Mouse (Mus musculus): Measurements from ENCODE around the gene Olfr441.
"Not testable (repeated sequence)": the region's sequence is repeated elsewhere in the genome, so short reads cannot be mapped to it uniquely, and the experiment has no call there.

The Olfr441 gene

DNA sequence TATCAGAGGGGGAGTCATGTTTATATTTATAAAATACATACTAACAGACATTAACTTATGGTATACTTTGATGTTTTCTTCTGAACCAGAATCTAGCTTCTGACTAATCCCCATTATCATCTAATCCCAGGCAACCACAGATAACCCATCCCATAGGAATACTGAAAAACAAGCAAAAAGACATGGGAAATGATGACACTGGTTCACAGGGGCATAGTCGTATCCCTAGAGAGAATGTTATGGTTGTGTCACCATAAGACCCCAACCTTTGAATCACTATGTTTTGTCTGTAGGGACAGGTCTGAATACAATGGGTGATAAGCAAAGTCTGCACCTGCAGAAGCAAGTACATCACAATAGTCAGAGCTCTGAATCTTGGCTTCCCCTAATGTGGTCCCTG, at the start of gene Olfr441:
TSS of gene Olfr441 (plus strand) at position 301 of the 400 bp plus-strand sequence.
- not testable (repeated sequence) for DNase-seq

DNA sequence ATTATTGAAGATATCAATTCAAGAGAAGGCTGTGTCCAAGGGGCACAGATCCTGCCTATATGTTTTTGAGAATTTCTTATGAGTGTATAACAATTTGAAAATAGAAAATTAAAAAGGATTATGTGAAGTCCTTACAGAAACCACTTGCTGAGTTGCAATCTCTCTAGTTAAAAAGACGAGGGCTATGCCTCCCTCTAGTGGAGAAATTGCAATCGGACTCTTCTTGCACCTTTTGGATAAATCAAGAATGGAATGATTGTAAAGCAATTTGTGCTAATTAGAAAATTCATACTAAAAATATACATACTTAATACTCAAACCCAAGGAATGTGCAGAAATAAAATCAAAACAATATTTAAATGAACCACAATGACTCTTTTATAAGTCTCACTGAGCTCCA, 27.4 kb upstream of the Olfr441 start:
- DNase-seq: no peak

DNA sequence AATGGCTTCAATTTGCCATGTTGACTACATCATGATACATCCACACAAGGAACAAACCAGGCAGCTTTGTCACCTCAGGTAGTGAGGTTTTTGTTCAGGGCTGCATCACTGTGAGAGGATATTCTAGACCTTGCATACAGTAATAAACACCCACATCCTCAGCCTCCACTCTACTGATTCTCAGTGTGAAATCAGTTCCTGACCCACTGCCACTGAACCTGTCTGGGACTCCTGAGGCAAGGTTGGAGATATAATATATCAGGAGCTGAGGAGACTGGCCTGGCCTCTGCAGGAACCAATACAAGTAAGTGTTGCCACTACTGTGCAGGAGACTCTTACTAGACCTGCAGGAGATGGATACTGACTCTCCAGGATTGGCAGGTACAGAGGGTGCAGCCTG, 24.8 kb upstream of the Olfr441 start:
- peak; percentile 80 for DNase-seq

DNA sequence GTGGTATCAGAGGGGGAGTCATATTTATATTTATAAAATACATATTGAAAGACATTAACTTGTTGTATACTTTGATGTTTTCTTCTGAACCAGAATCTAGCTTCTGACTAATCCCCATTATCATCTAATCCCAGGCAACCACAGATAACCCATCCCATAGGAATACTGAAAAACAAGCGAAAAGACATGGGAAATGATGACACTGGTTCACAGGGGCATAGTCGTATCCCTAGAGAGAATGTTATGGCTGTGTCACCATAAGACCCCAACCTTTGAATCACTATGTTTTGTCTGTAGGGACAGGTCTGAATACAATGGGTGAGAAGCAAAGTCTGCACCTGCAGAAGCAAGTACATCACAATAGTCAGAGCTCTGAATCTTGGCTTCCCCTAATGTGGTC, 40.1 kb downstream of the Olfr441 start, which contains the start of gene Olfr237-ps1:
TSS of gene Olfr237-ps1 (plus strand) at position 301 of the 400 bp plus-strand sequence.
- not testable (repeated sequence) for DNase-seq

DNA sequence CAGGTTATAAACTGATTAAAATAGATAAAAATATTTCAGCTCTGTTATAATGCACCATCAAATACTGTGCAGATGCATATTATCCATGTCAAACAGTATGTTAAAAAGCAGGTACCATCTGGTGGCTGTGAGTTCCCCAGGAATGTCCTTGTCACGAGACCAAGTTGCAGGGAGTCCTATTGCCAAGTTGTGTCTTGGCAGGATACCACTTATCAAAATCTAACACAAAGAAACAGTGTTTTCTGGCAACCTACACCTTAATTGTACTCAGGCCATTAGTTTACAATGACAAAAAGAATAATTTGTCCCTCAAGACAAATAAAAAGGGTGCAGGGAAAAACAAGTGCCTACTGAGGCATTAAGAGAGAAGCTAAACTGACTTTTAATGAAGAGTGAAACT, 53.3 kb downstream of the Olfr441 start:
- DNase-seq: no peak

DNA sequence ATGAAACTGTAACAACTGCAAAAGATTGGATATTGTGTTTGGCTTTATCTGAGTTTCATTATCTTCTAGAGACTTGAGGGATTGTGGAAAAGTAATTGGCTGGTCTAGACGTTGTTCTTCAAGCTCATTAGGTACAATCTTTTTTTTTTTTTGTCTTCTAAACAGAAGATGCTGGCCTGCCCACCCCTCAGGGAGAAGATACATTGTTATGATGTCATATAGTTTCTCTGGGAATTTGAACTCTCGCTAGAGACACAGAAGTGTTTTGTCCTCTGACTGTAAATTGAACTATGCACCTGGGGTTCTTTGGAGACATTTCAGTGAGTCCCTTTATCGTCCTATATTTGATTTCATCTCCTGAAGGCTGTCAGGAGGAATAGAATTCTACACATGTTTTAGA, 56.8 kb downstream of the Olfr441 start, which contains the start of gene Olfr437:
TSS of gene Olfr437 (plus strand) at position 301 of the 400 bp plus-strand sequence.
- DNase-seq: no peak

DNA sequence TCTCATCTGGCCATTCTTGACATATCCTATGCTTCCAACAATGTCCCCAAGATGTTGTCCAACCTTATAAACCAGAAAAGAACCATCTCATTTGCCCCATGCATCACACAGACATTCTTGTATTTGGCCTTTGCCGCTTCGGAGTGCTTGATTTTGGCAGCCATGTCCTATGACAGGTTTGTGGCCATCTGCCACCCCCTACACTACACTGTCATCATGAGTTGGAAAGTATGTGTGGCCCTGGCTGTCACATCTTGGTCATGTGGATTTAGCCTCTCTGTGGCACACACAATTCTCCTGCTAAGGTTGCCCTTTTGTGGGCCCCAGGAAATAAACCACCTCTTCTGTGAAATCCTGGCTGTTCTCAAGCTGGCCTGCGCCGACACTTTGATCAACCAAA, 61.1 kb downstream of the Olfr441 start:
- peak; percentile 82 for DNase-seq
